Mouse (Mus musculus) ES-E14 (cell line): Measurements from ENCODE around the gene Tspan3.

Experiments
- CHD2 ChIP-seq: IDR thresholded peaks from 2 replicates; pipeline ENCODE4 v1.6.1; 2014; ENCODE audit warnings: mild to moderate bottlenecking, low read depth, low read length, inconsistent platforms
- HCFC1 ChIP-seq: IDR thresholded peaks from 2 replicates; pipeline ENCODE4 v1.6.1; 2012; ENCODE audit warnings: low read length, inconsistent platforms, borderline replicate concordance; ENCODE audit not compliant: insufficient read depth

GRCm38 (mm10) chr9:56090546-56091225 lies 74.6 kb downstream of the Tspan3 start:
- TF ChIP-seq HCFC1, result no peak
- no peak for TF ChIP-seq CHD2
